Mouse (Mus musculus) myocyte (in vitro differentiated cells): Measurements from ENCODE around the gene Macc1.

Experiments
- MAX ChIP-seq: IDR thresholded peaks from one replicate; pipeline ENCODE4 v1.6.1; 2011; ENCODE audit warnings: low read depth, mild to moderate bottlenecking, control low read depth
- POLR2A ChIP-seq: IDR thresholded peaks from one replicate; pipeline ENCODE4 v1.6.1; 2011; ENCODE audit warnings: low read depth, mild to moderate bottlenecking, control low read depth, moderate library complexity; ENCODE audit not compliant: insufficient read length
- POLR2AphosphoS2 ChIP-seq: IDR thresholded peaks from one replicate; pipeline ENCODE4 v1.6.1; 2011; ENCODE audit warnings: low read depth, control low read depth; ENCODE audit not compliant: insufficient read length
- TCF3 ChIP-seq: IDR thresholded peaks from one replicate; pipeline ENCODE4 v1.6.1; 2011; ENCODE audit warnings: low read depth, control low read depth; ENCODE audit not compliant: insufficient read length

DNA sequence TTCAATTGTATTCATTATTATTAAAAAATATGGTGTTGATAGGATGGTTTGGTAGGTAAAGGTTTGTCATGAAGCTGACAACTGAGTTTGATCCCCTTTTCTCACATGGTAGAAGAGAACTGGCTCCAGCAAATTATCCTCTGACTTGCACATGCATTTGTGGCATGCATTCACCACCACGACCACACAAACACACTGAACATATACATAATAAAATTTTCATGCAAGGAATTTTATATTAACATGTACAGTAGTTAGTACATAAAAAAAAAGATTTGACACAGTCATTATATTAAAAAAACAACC lies 150.8 kb downstream of the Macc1 start:
- TF ChIP-seq POLR2A (no peak), POLR2AphosphoS2 (no peak), TCF3 (no peak), MAX (no peak)
